Mouse (Mus musculus): ENCODE measurements around the gene Pramel3.
"Not testable (repeated sequence)": the region's sequence is repeated elsewhere in the genome, so short reads cannot be mapped to it uniquely, and the experiment has no call there.

Gene Pramel3

GRCm38 (mm10) chrX:135302007-135302406, at the start of gene Pramel3:
Gene Pramel3, plus strand, starts transcription at chrX:135302307.
- POLR2A ChIA-PET, CTCF ChIA-PET: not testable (repeated sequence)

- CTCF ChIA-PET, POLR2A ChIA-PET: not testable (repeated sequence)
Measured at GRCm38 (mm10) chrX:135360685-135361084, 58.6 kb downstream of the Pramel3 start.

- POLR2A ChIA-PET, CTCF ChIA-PET: not testable (repeated sequence)
Measured at GRCm38 (mm10) chrX:135361943-135362342, 59.8 kb downstream of the Pramel3 start.

Data from embryonic stem cell, embryonic (primary cell).